Mouse (Mus musculus): Measurements from ENCODE around the gene Acox2.

Acox2 gene

GRCm38 (mm10) chr14:8206179-8206910, 52.8 kb downstream of the Acox2 start:
- ChIA-PET POLR2A (interaction anchor here in 3 of 4 experiments (0.8 to 2.9 kb wide), 20 partner anchors 7 to 253 kb away, joined by 3 to 27 read pairs (median 4); partner anchors contain the start of genes Pdhb (in 2 of the 3) and Kctd6 (in 1 of the 3)), CTCF (interaction anchor here in 2 of 4 experiments (1.3 to 2.1 kb wide), 3 partner anchors 12 to 14 kb away, joined by 4 to 5 read pairs (median 4); no protein-coding TSS in a partner anchor)

GRCm38 (mm10) chr14:8201715-8202114, 57.4 kb downstream of the Acox2 start:
- POLR2A ChIA-PET, result interaction anchor here in 1 of 4 experiments (0.9 to 2.6 kb wide), 3 partner anchors 10 to 12 kb away, joined by 3 to 8 read pairs (median 5); partner anchors contain the start of gene Kctd6
- CTCF ChIA-PET, result interaction anchor here in 1 of 4 experiments (1.4 kb wide), 1 partner anchor 109 kb away, joined by 3 read pairs; no protein-coding TSS in a partner anchor

GRCm38 (mm10) chr14:8200769-8201168, 58.4 kb downstream of the Acox2 start:
- CTCF ChIA-PET, result no interaction called here
- POLR2A ChIA-PET, result interaction anchor here in 1 of 4 experiments (0.9 kb wide), 1 partner anchor 12 kb away, joined by 3 read pairs; no protein-coding TSS in a partner anchor

GRCm38 (mm10) chr14:8192727-8193126, 66.4 kb downstream of the Acox2 start:
- ChIA-PET CTCF (interaction anchor here in 1 of 4 experiments (0.6 to 1.0 kb wide), 2 partner anchors 9 to 27 kb away, joined by 3 read pairs; no protein-coding TSS in a partner anchor), POLR2A (interaction anchor here in 3 of 4 experiments (0.8 to 1.7 kb wide), 8 partner anchors 9 to 26 kb away, joined by 3 to 6 read pairs (median 4); partner anchors contain the start of genes Kctd6 (in 1 of the 3) and Pdhb (in 1 of the 3))

- POLR2A ChIA-PET, result interaction anchor here in 3 of 4 experiments (1.1 to 1.7 kb wide), 6 partner anchors 10 to 28 kb away, joined by 3 to 8 read pairs (median 4); partner anchors contain the start of gene Kctd6 (in 1 of the 3)
- CTCF ChIA-PET, result no interaction called here
These were observed 67.7 kb downstream of the Acox2 start for GRCm38 (mm10) chr14:8191331-8191965.

GRCm38 (mm10) chr14:8190556-8190955, 68.6 kb downstream of the Acox2 start:
- CTCF ChIA-PET, result no interaction called here
- POLR2A ChIA-PET, result interaction anchor here in 1 of 4 experiments (0.9 to 1.6 kb wide), 3 partner anchors 15 to 30 kb away, joined by 3 to 8 read pairs (median 3); partner anchors contain the start of gene Pdhb

- ChIA-PET POLR2A (no interaction called here), CTCF (no interaction called here)
These were observed 72.7 kb downstream of the Acox2 start for GRCm38 (mm10) chr14:8186278-8187045.

GRCm38 (mm10) chr14:8183330-8183729, 75.8 kb downstream of the Acox2 start:
- ChIA-PET CTCF (interaction anchor here in 1 of 4 experiments (0.7 to 1.0 kb wide), 2 partner anchors 9 to 36 kb away, joined by 3 read pairs; no protein-coding TSS in a partner anchor), POLR2A (no interaction called here)

GRCm38 (mm10) chr14:8180371-8181035, 78.7 kb downstream of the Acox2 start:
- ChIA-PET CTCF (interaction anchor here in 2 of 4 experiments (1.4 to 1.6 kb wide), 2 partner anchors 34 to 166 kb away, joined by 4 to 6 read pairs; partner anchors contain the start of gene Kctd6 (in 1 of the 2)), POLR2A (interaction anchor here in 2 of 4 experiments (0.7 to 2.9 kb wide), 11 partner anchors 9 to 39 kb away, joined by 3 to 16 read pairs (median 6); partner anchors contain the start of gene Kctd6 (in 1 of the 2))

- ChIA-PET CTCF (interaction anchor here in 1 of 4 experiments (0.6 kb wide), 1 partner anchor 38 kb away, joined by 3 read pairs; the partner anchor contains the start of gene Kctd6), POLR2A (interaction anchor here in 3 of 4 experiments (0.6 to 10.1 kb wide), 12 partner anchors 11 to 367 kb away, joined by 4 to 152 read pairs (median 9); partner anchors contain the start of gene Kctd6 (in 3 of the 3))
These were observed 82.9 kb downstream of the Acox2 start for GRCm38 (mm10) chr14:8176251-8176650.
